Mouse (Mus musculus): ENCODE measurements around the gene Cmip.

GRCm38 (mm10) chr8:117318911-117319826 lies 62.3 kb downstream of the Cmip start:
- TF ChIP-seq CTCF (IDR thresholded peaks at IDR 0.05; ENCODE audit: borderline replicate concordance, control insufficient read depth, extremely low read depth, insufficient read depth, low read length, poor library complexity) (no peak), POLR2A (IDR thresholded peaks at IDR 0.05; ENCODE audit: control insufficient read depth, extremely low read depth, insufficient read depth, low read length, poor library complexity) (no peak)
